Mouse (Mus musculus) lung, embryonic 16.5 days (tissue): ENCODE results near the gene Pax4. TPM values are rescaled to one million over a fixed set of nuclear protein-coding genes. Genes with fewer than 3 reads are reported as not detected.

ENCODE experiments used
- ATAC-seq: fragments of 200-750 bp; cut with Nextera tagmentation; 2 replicates; pipeline ENCODE4 v1.8.0; 2017; ENCODE audit warnings: low read depth, mild to moderate bottlenecking, moderate library complexity
- H3K27ac ChIP-seq: fragments of 300-500 bp; sonication (generic); 2 replicates; pipeline ENCODE4 v1.5.1; 2014; ENCODE audit warnings: mild to moderate bottlenecking, control low read depth, low read length
- H3K27me3 ChIP-seq: fragments of 300-500 bp; sonication (generic); 2 replicates; pipeline ENCODE4 v1.6.1; 2014; ENCODE audit warnings: low read depth, low read length, mixed read lengths; ENCODE audit not compliant: control insufficient read depth, insufficient read depth
- H3K36me3 ChIP-seq: fragments of 300-500 bp; sonication (generic); 2 replicates; pipeline ENCODE4 v1.6.1; 2014; ENCODE audit warnings: low read length; ENCODE audit not compliant: control insufficient read depth, insufficient read depth
- H3K4me1 ChIP-seq: fragments of 300-500 bp; sonication (generic); replicated peaks from 2 replicates; pipeline ENCODE4 v1.6.1; 2014; ENCODE audit warnings: low read length, mixed read lengths; ENCODE audit not compliant: control insufficient read depth, insufficient read depth
- H3K4me2 ChIP-seq: fragments of 300-500 bp; sonication (generic); 2 replicates; pipeline ENCODE4 v1.6.1; 2014; ENCODE audit warnings: low read depth, low read length, control low read depth
- H3K4me3 ChIP-seq: fragments of 300-500 bp; sonication (generic); 2 replicates; pipeline ENCODE4 v1.5.1; 2014; ENCODE audit warnings: mild to moderate bottlenecking, low read length, control low read depth
- H3K9ac ChIP-seq: fragments of 300-500 bp; sonication (generic); 2 replicates; pipeline ENCODE4 v1.6.1; 2014; ENCODE audit warnings: low read length, control low read depth
- H3K9me3 ChIP-seq: fragments of 300-500 bp; sonication (generic); 2 replicates; pipeline ENCODE4 v1.6.1; 2016; ENCODE audit warnings: low read length; ENCODE audit not compliant: control insufficient read depth
- WGBS: fragments of 180-500 bp; shearing (Covaris S2); extraction: QIAGEN DNeasy Blood & Tissue Kit; methylation state at CpG from one replicate; pipeline ENCODE4 v1.1.7; 2014; 5-methylcytosine and 5-hydroxymethylcytosine counted together
- polyA plus RNA-seq: library from polyadenylated mRNA; unstranded; fragments of >200 nt; fragmentation: Nextera tagmentation; extraction: Ambion mirVana; gene quantifications from 2 replicates; pipeline ENCODE4 v1.2.1, GENCODE M21; 2015

Gene Pax4
- not detected in 2 replicates for polyA plus RNA-seq

GRCm38 (mm10) chr6:28449253-28449652 lies at the start of gene Pax4:
TSS of gene Pax4 (minus strand) at chr6:28449353.
- H3K4me2 ChIP-seq, result no peak within 1 kb of the TSS
- H3K36me3 ChIP-seq, result no peaks in the 10 kb centered on the region
- WGBS, result 80% methylated on average over 2 of the region's 2 CpGs
- no peaks in the 10 kb centered on the region for H3K9me3 ChIP-seq
- no peak within 1 kb of the TSS for H3K27ac ChIP-seq
- ATAC-seq, result no peak
- peaks cover 23% of the 10 kb centered on the region for H3K27me3 ChIP-seq
- H3K4me1 ChIP-seq, result no peaks in the 10 kb centered on the region
- no peak within 1 kb of the TSS for H3K4me3 ChIP-seq
- no peak within 1 kb of the TSS for H3K9ac ChIP-seq

DNA sequence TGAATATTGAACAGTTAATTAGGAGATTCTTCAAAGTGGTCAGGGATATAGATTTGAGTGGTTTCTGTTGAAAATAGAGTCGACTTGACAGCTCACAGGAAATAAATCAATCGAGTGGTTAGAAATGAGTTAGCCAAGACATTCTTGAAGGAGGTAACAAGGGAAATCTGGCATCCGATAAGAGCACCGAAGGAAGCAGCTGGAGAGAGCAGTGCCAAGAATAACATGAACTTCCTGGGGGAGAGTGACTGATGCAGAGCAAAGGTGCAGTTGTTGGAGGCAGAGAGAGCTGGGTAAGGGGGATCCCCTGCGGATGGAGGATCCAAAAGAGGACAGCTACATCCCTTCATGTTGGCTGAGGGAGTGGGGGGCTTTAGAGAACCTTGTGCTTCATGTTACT lies 48.7 kb upstream of the Pax4 start:
- Histone ChIP-seq H3K4me3 (no peak overlapping the region), H3K4me2 (no peak overlapping the region), H3K27me3 (no peaks in the 10 kb centered on the region), H3K27ac (peak overlapping the region; percentile 41; the same call in 1 of the 2 replicates), H3K4me1 (peaks cover 11% of the 10 kb centered on the region), H3K36me3 (peaks cover 3% of the 10 kb centered on the region), H3K9ac (no peak overlapping the region), H3K9me3 (no peaks in the 10 kb centered on the region)
- 22% methylated on average over 5 of the region's 5 CpGs for WGBS
- ATAC-seq, result peak; percentile 74

DNA sequence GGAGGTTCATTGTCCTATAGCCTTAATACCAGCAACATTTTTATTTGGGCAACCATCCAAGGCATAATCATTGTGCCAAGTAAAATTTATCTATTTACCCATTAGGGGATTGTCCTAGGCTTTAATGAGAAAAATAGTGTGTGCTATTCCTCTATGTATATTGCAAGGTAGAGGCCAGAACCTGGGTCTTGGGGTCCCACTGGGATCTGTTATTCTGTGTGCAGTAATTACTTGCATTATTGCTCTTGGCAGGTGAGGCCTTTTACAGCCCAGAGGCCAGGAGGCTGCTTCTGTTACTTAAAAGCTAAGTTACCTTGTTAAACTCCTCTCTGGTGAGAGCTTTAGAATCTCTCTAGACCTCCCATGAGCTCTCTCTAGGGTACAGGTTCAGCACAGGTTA lies 42.0 kb upstream of the Pax4 start:
- ATAC-seq, result no peak
- Histone ChIP-seq H3K9me3 (no peaks in the 10 kb centered on the region), H3K4me2 (no peak overlapping the region), H3K4me1 (no peaks in the 10 kb centered on the region; the same call in 1 of the 2 replicates), H3K9ac (no peak overlapping the region), H3K4me3 (no peak overlapping the region), H3K27ac (no peak overlapping the region), H3K36me3 (peaks cover 13% of the 10 kb centered on the region), H3K27me3 (no peaks in the 10 kb centered on the region)

DNA sequence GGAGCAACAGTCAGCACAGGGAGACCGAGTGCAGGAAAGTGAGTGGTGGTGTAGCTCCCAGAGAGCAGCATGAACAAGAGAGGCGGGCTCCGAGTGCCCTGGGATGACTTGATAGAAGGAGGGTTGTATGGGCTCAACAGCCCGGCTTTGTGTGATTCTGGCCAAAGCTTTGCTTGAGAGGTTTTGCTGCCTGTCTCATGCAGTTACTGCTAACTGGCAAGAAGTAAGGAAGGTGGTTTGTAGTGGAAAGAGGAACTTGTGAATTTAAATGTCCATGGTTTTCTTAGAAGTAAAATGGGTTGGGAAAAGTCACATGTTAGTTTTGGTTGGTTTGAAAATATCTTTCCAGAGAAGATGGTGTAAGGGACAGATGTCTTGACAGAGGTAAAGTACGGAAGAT lies 41.5 kb upstream of the Pax4 start:
- Histone ChIP-seq H3K27me3 (no peaks in the 10 kb centered on the region), H3K27ac (no peak overlapping the region), H3K36me3 (peaks cover 13% of the 10 kb centered on the region), H3K4me3 (no peak overlapping the region), H3K9me3 (no peaks in the 10 kb centered on the region), H3K4me1 (no peaks in the 10 kb centered on the region; the same call in 1 of the 2 replicates), H3K9ac (no peak overlapping the region), H3K4me2 (no peak overlapping the region)
- 84% methylated on average over 5 of the region's 5 CpGs for WGBS
- no peak for ATAC-seq

DNA sequence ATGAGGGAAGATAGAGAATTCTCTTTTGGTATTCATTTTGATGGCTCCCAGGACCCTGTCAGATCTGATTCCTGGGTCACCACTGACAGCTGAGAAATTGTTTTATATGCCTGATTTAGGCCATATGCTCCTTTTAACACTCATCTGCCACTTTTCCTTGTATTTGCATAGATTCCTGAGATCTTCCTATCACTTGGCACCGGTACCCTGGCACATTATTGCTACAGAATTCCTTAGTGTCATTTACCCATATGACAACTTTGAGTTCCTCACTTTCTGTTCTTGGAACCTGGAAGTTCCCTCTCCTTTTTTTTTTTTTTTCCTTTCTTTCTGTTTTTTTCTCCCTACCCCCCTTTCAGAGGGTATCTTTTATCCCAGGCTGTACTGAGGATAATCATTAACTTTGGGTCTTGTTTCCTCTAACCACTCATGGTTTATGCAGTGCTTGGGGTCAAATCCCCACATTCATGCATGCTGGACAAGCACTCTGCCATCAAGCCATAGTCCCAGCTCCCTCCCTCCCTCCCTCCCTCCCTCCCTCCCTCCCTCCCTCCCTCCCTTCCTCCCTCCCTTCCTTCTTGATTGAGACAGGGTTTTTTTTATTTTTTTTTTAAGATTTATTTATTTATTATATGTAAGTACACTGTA lies 39.2 kb upstream of the Pax4 start:
- no peak for ATAC-seq
- Histone ChIP-seq H3K4me1 (peaks cover 2% of the 10 kb centered on the region), H3K27ac (no peak overlapping the region)

DNA sequence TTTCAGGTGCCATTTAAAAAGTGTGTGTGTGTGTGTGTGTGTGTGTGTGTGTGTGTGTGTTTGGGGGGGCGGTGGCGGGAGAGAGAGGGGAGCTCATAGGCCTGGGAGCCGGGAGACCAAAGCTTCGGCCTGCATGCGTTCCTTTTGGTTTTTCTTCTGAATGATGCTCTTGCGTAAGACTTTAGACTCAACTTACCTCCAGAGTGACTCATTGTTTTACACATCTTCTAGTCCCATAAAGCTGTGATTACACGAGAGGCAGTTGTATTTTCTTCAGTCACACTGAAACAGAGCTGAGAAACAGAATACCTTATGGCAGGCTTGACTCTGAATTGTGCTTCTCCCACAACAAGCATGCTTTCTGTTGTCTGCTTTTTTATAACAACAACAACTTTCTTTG lies 37.8 kb upstream of the Pax4 start:
- no peak overlapping the region for H3K4me3 ChIP-seq
- no peak overlapping the region for H3K27ac ChIP-seq
- H3K9me3 ChIP-seq, result no peaks in the 10 kb centered on the region
- 85% methylated on average over 7 of the region's 7 CpGs for WGBS
- H3K9ac ChIP-seq, result no peak overlapping the region
- H3K27me3 ChIP-seq, result no peaks in the 10 kb centered on the region
- peaks cover 15% of the 10 kb centered on the region for H3K4me1 ChIP-seq
- no peak for ATAC-seq
- H3K36me3 ChIP-seq, result peaks cover 3% of the 10 kb centered on the region; the same call in 1 of the 2 replicates
- no peak overlapping the region for H3K4me2 ChIP-seq

More for the DNA sequence above, 39.2 kb upstream of the Pax4 start:
- no peaks in the 10 kb centered on the region for H3K27me3 ChIP-seq
- H3K36me3 ChIP-seq, result peaks cover 13% of the 10 kb centered on the region
- H3K4me3 ChIP-seq, result no peak overlapping the region
- H3K9me3 ChIP-seq, result no peaks in the 10 kb centered on the region
- H3K4me2 ChIP-seq, result no peak overlapping the region
- WGBS, result 89% methylated on average over 1 of the region's 1 CpGs
- no peak overlapping the region for H3K9ac ChIP-seq

- Histone ChIP-seq H3K9ac (no peak overlapping the region), H3K9me3 (no peaks in the 10 kb centered on the region), H3K4me3 (no peak overlapping the region), H3K27ac (no peak overlapping the region), H3K27me3 (no peaks in the 10 kb centered on the region), H3K4me2 (no peak overlapping the region), H3K4me1 (peaks cover 20% of the 10 kb centered on the region), H3K36me3 (peaks cover 3% of the 10 kb centered on the region; the same call in 1 of the 2 replicates)
- WGBS, result 85% methylated on average over 2 of the region's 2 CpGs
- ATAC-seq, result no peak
Observed at GRCm38 (mm10) chr6:28486471-28486870, 37.3 kb upstream of the Pax4 start.

GRCm38 (mm10) chr6:28486008-28486407 lies 36.9 kb upstream of the Pax4 start:
- H3K36me3 ChIP-seq, result peaks cover 3% of the 10 kb centered on the region; the same call in 1 of the 2 replicates
- no peak for ATAC-seq
- no peaks in the 10 kb centered on the region for H3K9me3 ChIP-seq
- 92% methylated on average over 2 of the region's 2 CpGs for WGBS
- no peak overlapping the region for H3K4me2 ChIP-seq
- H3K27me3 ChIP-seq, result no peaks in the 10 kb centered on the region
- no peak overlapping the region for H3K4me3 ChIP-seq
- H3K9ac ChIP-seq, result no peak overlapping the region
- no peak overlapping the region for H3K27ac ChIP-seq
- H3K4me1 ChIP-seq, result peaks cover 24% of the 10 kb centered on the region

DNA sequence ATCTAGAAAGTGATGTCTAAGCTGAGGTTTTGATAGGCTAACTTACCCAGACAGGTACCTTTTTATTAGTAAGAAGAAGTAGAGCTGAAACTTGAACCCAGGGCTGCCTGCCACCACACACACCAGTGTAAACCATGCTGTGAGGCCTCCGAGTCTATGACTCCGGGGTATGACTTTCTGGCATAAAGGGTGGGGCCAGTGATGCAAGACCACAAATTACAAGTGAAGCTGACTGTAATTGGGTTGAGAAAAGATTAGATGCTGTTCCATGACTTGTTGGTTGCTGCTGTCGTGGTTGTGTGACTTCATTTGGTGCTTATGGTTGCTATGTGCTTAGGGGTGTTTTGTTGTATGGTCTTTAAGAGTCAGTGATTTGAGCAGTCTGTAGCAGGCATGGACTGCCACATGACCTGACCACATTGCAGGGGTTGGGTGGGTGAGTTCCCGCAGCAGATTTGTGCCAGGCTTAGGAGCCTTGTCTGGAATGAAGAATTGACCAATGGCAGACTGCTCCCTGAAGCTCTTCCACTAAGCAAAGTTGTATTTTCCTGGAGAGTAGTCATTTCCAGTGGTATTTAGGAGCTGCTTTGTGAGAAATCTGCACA lies 33.7 kb upstream of the Pax4 start:
- H3K4me3 ChIP-seq, result no peak overlapping the region
- ATAC-seq, result no peak
- H3K4me2 ChIP-seq, result no peak overlapping the region
- H3K9me3 ChIP-seq, result no peaks in the 10 kb centered on the region
- H3K36me3 ChIP-seq, result no peaks in the 10 kb centered on the region
- H3K4me1 ChIP-seq, result peaks cover 31% of the 10 kb centered on the region
- H3K27me3 ChIP-seq, result no peaks in the 10 kb centered on the region
- no peak overlapping the region for H3K27ac ChIP-seq
- H3K9ac ChIP-seq, result no peak overlapping the region
- WGBS, result 74% methylated on average over 4 of the region's 4 CpGs
